Mouse (Mus musculus) ES-E14 (cell line): ENCODE results near the gene AC131692.1. TPM values are rescaled to one million over a fixed set of nuclear protein-coding genes. Genes with fewer than 3 reads are reported as not detected.

Source experiments
- DNase-seq: peaks from one replicate; pipeline ENCODE4 v3.0.0-alpha.2; 2013; ENCODE audit warnings: low read depth, low spot score
- H3K27ac ChIP-seq: 2 replicates; pipeline ENCODE4 v1.5.1; 2012; ENCODE audit warnings: low read depth, mild to moderate bottlenecking, low read length, moderate library complexity, mixed read lengths; ENCODE audit not compliant: poor library complexity, insufficient read depth, severe bottlenecking
- H3K36me3 ChIP-seq: 2 replicates; pipeline ENCODE4 v1.6.1; 2012; ENCODE audit warnings: mild to moderate bottlenecking, low read length, moderate library complexity, mixed read lengths; ENCODE audit not compliant: control insufficient read depth, poor library complexity, insufficient read depth, severe bottlenecking
- H3K4me1 ChIP-seq, 2 experiments: fragments of 150-350 bp in 1 of 2; sonication (generic) in 1 of 2; 2 replicates each; pipeline ENCODE4 v1.6.1; 2012; ENCODE audit warnings: low read length in 2 of 2, mild to moderate bottlenecking in 1 of 2, mixed read lengths in 1 of 2; ENCODE audit not compliant: control insufficient read depth in 2 of 2, insufficient read depth in 2 of 2, poor library complexity in 1 of 2
- H3K4me3 ChIP-seq, 2 experiments: fragments of 150-350 bp in 1 of 2; sonication (generic) in 1 of 2; 2 replicates each; pipeline ENCODE4 v1.5.1; 2012; ENCODE audit warnings: low read length in 2 of 2, low read depth in 1 of 2, mild to moderate bottlenecking in 1 of 2, mixed read lengths in 1 of 2; ENCODE audit not compliant: insufficient read depth in 1 of 2, poor library complexity in 1 of 2, severe bottlenecking in 1 of 2
- H3K9ac ChIP-seq: 2 replicates; pipeline ENCODE4 v1.6.1; 2012; ENCODE audit warnings: low read depth, mild to moderate bottlenecking, low read length, mixed read lengths; ENCODE audit not compliant: poor library complexity, insufficient read depth, severe bottlenecking
- H3K9me3 ChIP-seq: fragments of 150-350 bp; sonication (generic); 2 replicates; pipeline ENCODE4 v1.6.1; 2012; ENCODE audit warnings: low read depth, mild to moderate bottlenecking, low read length; ENCODE audit not compliant: control insufficient read depth, insufficient read depth
- CHD2 ChIP-seq: IDR thresholded peaks from 2 replicates; pipeline ENCODE4 v1.6.1; 2014; ENCODE audit warnings: mild to moderate bottlenecking, low read depth, low read length, inconsistent platforms
- HCFC1 ChIP-seq: IDR thresholded peaks from 2 replicates; pipeline ENCODE4 v1.6.1; 2012; ENCODE audit warnings: low read length, inconsistent platforms, borderline replicate concordance; ENCODE audit not compliant: insufficient read depth
- MAFK ChIP-seq: IDR thresholded peaks from 2 replicates; pipeline ENCODE4 v1.6.1; 2014; ENCODE audit warnings: mild to moderate bottlenecking, low read depth, low read length, inconsistent platforms; ENCODE audit not compliant: insufficient read depth
- ZC3H11A ChIP-seq: IDR thresholded peaks from 2 replicates; pipeline ENCODE4 v1.6.1; 2012; ENCODE audit warnings: low read depth, mild to moderate bottlenecking, inconsistent platforms, low read length, borderline replicate concordance
- ZNF384 ChIP-seq: IDR thresholded peaks from 2 replicates; pipeline ENCODE4 v1.6.1; 2012; ENCODE audit warnings: low read depth, low read length, inconsistent platforms
- in situ Hi-C, 2 experiments: fragments of 600-800 bp; cut with MboI; formaldehyde crosslinking; loops; one replicate each; pipeline ENCODE4 v1.15.1; 2025; ENCODE audit warnings: low sequenced_read_pairs in 2 of 2, inconsistent platforms in 1 of 2; ENCODE audit not compliant: unreplicated experiment in 2 of 2
- total RNA-seq: library from RNA; depleted of rRNA; stranded (reverse); fragments of 300-350 nt; gene quantifications from 2 replicates; pipeline ENCODE4 v1.2.3, GENCODE M21; 2012; rRNA removed

AC131692.1 gene
- total RNA-seq: 3.4 and 5.9 TPM in 2 replicates

DNA sequence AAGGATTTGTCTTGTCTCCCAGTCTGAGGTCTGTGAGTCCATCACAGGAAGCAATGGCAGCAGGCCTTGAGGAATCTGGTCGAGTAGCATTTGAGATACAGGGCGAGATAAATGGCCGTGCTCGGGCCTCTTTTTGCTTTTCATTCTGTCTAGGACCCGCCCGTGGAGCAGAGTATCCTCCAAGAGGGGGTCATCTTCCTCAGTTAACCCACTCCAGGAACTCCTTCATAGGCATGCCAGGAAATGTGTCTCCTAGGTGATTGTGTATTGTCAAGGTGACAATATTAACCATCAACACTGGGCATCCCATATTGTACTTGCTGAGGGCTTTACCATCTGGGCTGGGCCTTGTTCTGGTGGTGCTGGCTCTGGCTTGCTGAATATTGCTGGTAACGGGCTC lies at the start of gene AC131692.1:
Gene AC131692.1, plus strand, starts transcription at position 301 of the 400 bp plus-strand sequence.
- in situ Hi-C loops: no loop called here
- Histone ChIP-seq H3K27ac (no peak within 1 kb of the TSS), H3K36me3 (peaks cover 69% of the 10 kb centered on the region), H3K4me3 (no peak within 1 kb of the TSS), H3K4me1 (peaks cover 0 to 5% of the 10 kb centered on the region in 2 experiments; a peak in 1 of 4 replicates), H3K9me3 (no peaks in the 10 kb centered on the region), H3K9ac (no peak within 1 kb of the TSS)
- no peak for TF ChIP-seq MAFK
- no peak for TF ChIP-seq HCFC1
- no peak for TF ChIP-seq CHD2
- TF ChIP-seq ZNF384: no peak
- TF ChIP-seq ZC3H11A: no peak
- no peak for DNase-seq

DNA sequence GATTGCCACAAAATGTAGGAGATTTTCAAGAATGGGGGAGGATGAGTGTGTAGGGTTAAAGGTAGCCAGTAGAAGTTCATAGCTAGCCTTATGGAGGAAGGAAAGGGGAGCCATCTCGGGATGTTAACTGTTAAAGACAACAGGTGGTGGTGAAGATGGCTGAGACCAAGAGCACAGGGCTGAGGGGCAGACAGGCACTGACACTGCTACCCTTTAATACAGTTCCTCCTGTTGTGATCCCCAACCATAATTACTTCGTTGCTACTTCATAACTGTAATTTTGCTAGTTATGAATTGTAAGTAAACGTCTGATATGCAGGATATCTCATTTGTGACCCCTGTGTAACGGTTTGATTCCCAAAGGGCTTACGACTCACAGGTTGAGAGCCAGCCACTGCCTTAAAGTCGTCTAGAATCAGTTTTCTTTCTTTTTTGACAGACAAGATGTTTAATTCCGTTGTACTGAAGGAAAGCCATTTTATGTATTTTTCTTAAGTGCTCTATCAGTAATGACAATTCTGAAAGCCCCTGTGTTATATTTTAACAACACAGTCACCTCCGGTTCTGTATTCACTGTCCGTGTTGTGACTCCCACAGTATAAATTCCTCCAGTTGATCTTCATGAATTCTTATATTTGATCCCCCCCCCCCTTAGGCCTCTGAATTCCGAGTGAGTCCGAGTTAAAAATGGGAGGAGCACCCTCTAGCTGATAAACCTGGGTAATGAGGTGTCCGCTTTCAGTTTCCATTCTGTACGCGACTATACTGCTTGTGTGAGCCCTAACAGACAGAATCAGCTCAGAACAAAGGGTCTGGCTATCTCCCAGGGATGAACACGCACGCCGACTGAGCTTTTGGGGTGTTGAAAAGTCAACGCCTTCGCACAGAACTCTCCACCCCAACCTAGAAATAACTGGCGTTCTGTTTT lies 48.6 kb upstream of the AC131692.1 start:
- Histone ChIP-seq H3K36me3 (peaks cover 23% of the 10 kb centered on the region), H3K4me3 (peak overlapping the region; percentile 74 to 80), H3K9ac (peak overlapping the region; percentile 80), H3K9me3 (no peaks in the 10 kb centered on the region), H3K27ac (peak overlapping the region; percentile 71), H3K4me1 (no peaks in the 10 kb centered on the region; a peak in 1 of 4 replicates)
- no peak for TF ChIP-seq MAFK
- no peak for DNase-seq
- in situ Hi-C loops: no loop called here

DNA sequence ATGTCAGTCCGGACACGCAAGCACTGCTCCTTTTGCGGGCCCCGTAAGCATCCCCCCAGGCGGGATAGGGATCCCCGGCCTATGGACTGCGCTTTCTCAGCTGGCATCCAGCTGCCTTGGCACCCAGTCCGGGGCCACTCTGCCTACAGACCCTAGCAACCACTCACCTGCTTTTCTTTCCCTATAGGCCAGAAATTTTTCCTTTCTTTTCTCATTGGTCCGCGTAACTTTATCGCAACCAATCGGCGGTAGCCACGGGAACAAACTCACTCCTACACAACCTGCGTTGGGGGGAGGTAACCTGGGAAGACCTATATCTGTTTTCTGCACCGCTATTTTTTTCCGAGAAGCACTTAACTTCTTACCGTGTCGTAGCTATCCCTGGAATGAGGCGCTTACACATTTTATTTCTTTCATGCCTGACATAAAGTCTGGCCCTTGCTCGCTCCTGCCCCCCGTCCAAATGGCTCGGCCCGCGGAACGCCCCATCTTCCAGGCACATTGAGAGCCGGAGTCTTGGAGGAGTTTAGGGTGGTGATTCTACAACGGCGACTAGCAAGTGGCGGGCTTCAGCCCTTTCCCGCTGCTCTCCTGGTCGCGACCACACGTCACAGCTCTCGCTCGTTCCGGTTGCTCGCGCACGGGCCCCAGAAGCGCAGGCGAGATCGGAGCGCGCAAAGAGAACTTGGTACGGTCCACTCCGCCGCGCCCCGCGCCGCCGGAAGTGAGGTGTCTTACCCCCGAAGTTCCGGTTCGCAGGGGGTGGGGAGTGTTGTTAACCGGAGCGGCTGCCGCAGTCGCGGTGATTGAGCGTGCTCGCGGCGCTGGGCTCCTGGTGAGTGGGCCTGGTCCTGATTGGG lies 47.7 kb upstream of the AC131692.1 start, which contains the start of gene Syvn1:
Gene Syvn1, plus strand, starts transcription at position 283 of the 860 bp plus-strand sequence.
- no peaks in the 10 kb centered on the region; a peak in 1 of 4 replicates for H3K4me1 ChIP-seq
- peak within 1 kb of the TSS; percentile 74 to 80 for H3K4me3 ChIP-seq
- DNase-seq: peak; percentile 90
- peaks cover 32% of the 10 kb centered on the region for H3K36me3 ChIP-seq
- TF ChIP-seq CHD2: peak; percentile 94
- no peak; the same call in 1 of the 2 replicates for TF ChIP-seq HCFC1
- H3K27ac ChIP-seq: peak within 1 kb of the TSS; percentile 81
- H3K9me3 ChIP-seq: no peaks in the 10 kb centered on the region
- in situ Hi-C loops: no loop called here
- peak within 1 kb of the TSS; percentile 91 for H3K9ac ChIP-seq

DNA sequence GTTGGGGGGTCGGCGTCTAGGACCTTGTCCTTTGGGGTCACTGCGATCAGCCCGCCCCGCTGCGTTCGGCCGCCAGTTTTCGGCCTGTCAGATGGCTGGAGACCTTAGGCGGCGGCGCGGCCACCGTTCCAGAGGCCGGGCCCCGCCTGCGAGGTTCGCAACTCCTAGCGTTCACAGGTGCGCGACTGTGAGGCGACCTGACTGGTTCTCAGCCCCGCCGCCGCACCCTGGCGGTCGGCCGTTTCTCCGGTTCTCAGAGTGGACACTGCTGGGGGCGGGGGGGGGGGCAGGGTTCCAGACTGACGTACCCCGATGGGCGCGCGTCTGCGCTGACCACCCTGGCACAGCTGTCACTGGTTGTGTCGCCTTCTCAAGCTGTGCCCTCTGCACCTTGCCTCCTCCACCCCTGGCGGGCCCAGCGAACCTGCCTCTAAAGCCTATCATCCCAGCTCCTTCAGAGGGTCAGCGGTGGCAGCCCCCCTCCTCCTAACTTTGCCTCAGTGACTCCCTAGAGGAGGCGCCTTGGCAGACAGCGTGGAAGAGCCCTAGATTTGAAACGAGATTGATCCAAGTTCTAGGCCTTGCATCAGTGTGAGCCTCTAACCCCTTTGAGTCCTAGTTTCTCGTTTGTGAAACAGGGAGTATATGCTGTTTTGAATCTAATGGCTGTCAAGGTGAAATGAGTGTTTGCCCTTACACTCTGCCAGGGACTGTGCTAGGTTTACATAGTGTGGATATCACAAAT lies 46.9 kb upstream of the AC131692.1 start:
- Histone ChIP-seq H3K4me1 (no peaks in the 10 kb centered on the region; a peak in 1 of 4 replicates), H3K36me3 (peaks cover 38% of the 10 kb centered on the region), H3K4me3 (peak overlapping the region; percentile 74 to 80), H3K9ac (peak overlapping the region; percentile 91), H3K9me3 (no peaks in the 10 kb centered on the region), H3K27ac (no peak overlapping the region; the same call in 1 of the 2 replicates)
- no peak for TF ChIP-seq ZC3H11A
- in situ Hi-C loops: no loop called here
- no peak for DNase-seq
